Mouse (Mus musculus): ENCODE measurements around the gene Ntrk3.

- TF ChIP-seq CTCF (IDR thresholded peaks at IDR 0.05; ENCODE audit: low read depth, low read length) (no peak), POLR2A (IDR thresholded peaks at IDR 0.05; ENCODE audit: extremely low read depth, insufficient read depth, low read length) (no peak)
Observed at GRCm38 (mm10) chr7:78569255-78569618, 168.6 kb downstream of the Ntrk3 start.

All from liver, adult 2 months (tissue).